Mouse (Mus musculus) hindbrain, embryonic 13.5 days (tissue): ENCODE measurements at regions not wholly inside any gene's neighbourhood (a gene's known extent, or its start where the extent isn't known, plus 50 kb on each side); places are given as distances from the start of the nearest gene placed in this dataset.
A peak's percentile ranks its signal among the peaks of the same experiment; 100 is the strongest.

ENCODE experiments used
- ATAC-seq: fragments of 200-750 bp; cut with Nextera tagmentation; 2 replicates; pipeline ENCODE4 v1.8.0; 2017; ENCODE audit warnings: moderate TSS enrichment; ENCODE audit not compliant: low FRiP score
- H3K27ac ChIP-seq: fragments of 300-500 bp; sonication (generic); 2 replicates; pipeline ENCODE4 v1.5.1; 2015; ENCODE audit warnings: inconsistent platforms, mild to moderate bottlenecking, moderate library complexity
- H3K27me3 ChIP-seq: fragments of 300-500 bp; sonication (generic); 2 replicates; pipeline ENCODE4 v1.6.1; 2015; ENCODE audit warnings: mild to moderate bottlenecking, inconsistent platforms
- H3K36me3 ChIP-seq: fragments of 300-500 bp; sonication (generic); 2 replicates; pipeline ENCODE4 v1.6.1; 2015; ENCODE audit warnings: mild to moderate bottlenecking, inconsistent platforms
- H3K4me1 ChIP-seq: fragments of 300-500 bp; sonication (generic); replicated peaks from 2 replicates; pipeline ENCODE4 v1.6.1; 2015; ENCODE audit warnings: inconsistent platforms
- H3K4me2 ChIP-seq: fragments of 300-500 bp; sonication (generic); 2 replicates; pipeline ENCODE4 v1.6.1; 2015; ENCODE audit warnings: inconsistent platforms, mild to moderate bottlenecking, moderate library complexity
- H3K4me3 ChIP-seq: fragments of 300-500 bp; sonication (generic); 2 replicates; pipeline ENCODE4 v1.5.1; 2015; ENCODE audit warnings: mild to moderate bottlenecking, inconsistent platforms
- H3K9ac ChIP-seq: fragments of 300-500 bp; sonication (generic); 2 replicates; pipeline ENCODE4 v1.6.1; 2015; ENCODE audit warnings: mild to moderate bottlenecking, inconsistent platforms
- H3K9me3 ChIP-seq: fragments of 300-500 bp; sonication (generic); 2 replicates; pipeline ENCODE4 v1.6.1; 2016; ENCODE audit warnings: inconsistent platforms
- WGBS: fragments of 180-500 bp; shearing (Covaris S2); methylation state at CpG from one replicate; pipeline ENCODE4 v1.1.7; 2015; 5-methylcytosine and 5-hydroxymethylcytosine counted together

DNA sequence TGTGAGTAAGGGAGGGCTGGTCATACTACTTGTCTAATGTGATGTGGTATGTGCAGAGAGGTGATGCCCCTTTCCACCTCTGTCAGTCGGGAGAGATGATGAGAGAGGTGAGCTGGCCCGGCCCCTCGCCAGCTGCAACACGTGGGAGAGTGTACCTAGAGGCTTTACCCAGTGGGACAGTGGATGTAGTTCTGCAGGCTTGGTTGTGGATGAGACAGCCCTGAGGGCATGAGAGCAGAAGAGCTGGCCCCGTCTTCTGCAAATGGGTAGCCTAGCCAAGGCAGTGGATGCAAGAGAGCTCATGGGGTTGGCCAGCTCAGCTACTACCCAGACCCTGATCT lies 88.1 kb upstream of the Gnai1 start:
- Histone ChIP-seq H3K4me2 (no peak overlapping the region), H3K4me1 (no peaks in the 10 kb centered on the region), H3K27me3 (no peaks in the 10 kb centered on the region), H3K9me3 (no peaks in the 10 kb centered on the region), H3K4me3 (no peak overlapping the region), H3K36me3 (no peaks in the 10 kb centered on the region), H3K9ac (no peak overlapping the region), H3K27ac (no peak overlapping the region)
- WGBS, result 96% methylated on average over 5 of the region's 5 CpGs
- ATAC-seq, result no peak

DNA sequence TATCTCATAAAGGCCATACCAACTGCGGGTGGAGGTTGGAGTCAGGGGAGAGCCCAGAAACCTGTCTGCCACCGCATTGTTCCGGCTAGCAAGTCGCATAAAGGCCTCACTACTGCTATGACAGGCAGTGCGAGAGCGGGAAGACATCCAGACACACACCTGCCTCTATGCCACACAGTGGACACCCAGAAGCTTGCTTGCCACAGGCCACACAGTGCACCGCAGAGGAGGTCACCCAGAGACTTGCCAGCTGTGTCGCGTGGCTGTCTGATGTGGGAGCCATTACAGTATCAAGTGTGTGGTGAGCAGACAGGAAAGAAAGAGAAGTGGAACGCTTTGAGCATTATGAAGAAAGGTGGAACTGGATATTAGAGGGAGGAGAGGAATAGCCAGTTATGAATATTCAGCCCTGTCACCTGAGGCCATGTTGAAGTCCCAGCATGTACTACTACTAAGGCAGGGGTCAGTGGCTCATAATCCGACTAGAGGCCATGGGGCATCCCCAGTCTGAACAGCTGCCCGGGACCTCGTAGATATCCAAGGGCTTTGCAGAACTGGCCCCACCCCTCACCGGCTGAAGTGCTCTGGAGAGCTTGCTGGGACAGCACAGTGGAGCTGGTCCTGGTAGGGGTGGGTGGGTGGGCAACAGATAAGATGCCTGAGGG lies 87.6 kb upstream of the Gnai1 start:
- Histone ChIP-seq H3K4me1 (no peaks in the 10 kb centered on the region), H3K27ac (no peak overlapping the region), H3K27me3 (no peaks in the 10 kb centered on the region), H3K36me3 (no peaks in the 10 kb centered on the region), H3K9me3 (no peaks in the 10 kb centered on the region), H3K4me3 (no peak overlapping the region), H3K9ac (no peak overlapping the region), H3K4me2 (no peak overlapping the region)
- no peak for ATAC-seq
- 95% methylated on average over 14 of the region's 14 CpGs for WGBS

DNA sequence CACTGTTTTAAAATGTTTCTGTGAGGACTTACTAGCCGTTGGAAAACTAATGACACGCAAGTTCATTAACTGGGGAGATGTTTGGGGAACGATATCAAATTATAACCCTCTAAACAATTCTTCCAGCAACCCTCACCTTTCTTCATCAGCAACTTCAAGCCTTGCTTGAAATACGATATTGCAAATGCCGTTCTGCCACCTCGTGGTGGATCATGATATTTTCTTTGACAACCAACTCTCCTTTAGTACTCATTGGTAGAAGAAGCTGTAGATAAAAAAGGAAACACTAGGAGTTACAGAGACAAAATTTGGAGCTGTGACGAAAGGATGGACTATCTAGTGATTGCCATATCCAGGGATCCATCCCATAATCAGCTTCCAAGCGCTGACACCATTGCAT lies 85.8 kb upstream of the Gnai1 start:
- Histone ChIP-seq H3K4me3 (no peak overlapping the region), H3K27ac (no peak overlapping the region), H3K9me3 (no peaks in the 10 kb centered on the region), H3K36me3 (no peaks in the 10 kb centered on the region), H3K4me2 (no peak overlapping the region), H3K27me3 (no peaks in the 10 kb centered on the region), H3K4me1 (no peaks in the 10 kb centered on the region), H3K9ac (no peak overlapping the region)
- peak; percentile 65 for ATAC-seq
- WGBS, result 31% methylated on average over 8 of the region's 8 CpGs

DNA sequence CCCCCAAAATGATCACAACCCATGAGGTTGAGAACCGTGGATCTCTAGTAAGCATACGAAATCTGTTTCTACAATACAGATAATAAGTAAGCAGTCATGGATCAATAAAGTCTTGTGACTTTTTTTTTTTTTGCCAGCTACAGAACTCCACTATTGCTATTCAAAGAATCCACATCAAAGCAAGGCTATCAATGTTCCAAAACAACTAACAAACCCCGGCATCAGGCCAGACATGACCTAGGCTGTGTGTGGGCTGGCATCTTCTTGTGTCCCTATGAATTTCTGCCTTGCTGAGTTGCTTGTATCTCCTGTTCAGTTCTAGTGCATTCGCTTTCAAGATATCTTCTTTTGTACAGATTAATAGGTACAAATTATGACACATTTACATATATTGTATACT lies 79.8 kb upstream of the Gnai1 start:
- Histone ChIP-seq H3K36me3 (no peaks in the 10 kb centered on the region), H3K4me1 (0 out of 2 replicates have a peak, but pooled peaks cover 2% of the 10 kb centered on the region), H3K27ac (no peak overlapping the region), H3K4me2 (no peak overlapping the region), H3K4me3 (no peak overlapping the region), H3K9ac (no peak overlapping the region), H3K27me3 (no peaks in the 10 kb centered on the region), H3K9me3 (no peaks in the 10 kb centered on the region)
- 93% methylated on average over 4 of the region's 4 CpGs for WGBS
- ATAC-seq, result no peak

DNA sequence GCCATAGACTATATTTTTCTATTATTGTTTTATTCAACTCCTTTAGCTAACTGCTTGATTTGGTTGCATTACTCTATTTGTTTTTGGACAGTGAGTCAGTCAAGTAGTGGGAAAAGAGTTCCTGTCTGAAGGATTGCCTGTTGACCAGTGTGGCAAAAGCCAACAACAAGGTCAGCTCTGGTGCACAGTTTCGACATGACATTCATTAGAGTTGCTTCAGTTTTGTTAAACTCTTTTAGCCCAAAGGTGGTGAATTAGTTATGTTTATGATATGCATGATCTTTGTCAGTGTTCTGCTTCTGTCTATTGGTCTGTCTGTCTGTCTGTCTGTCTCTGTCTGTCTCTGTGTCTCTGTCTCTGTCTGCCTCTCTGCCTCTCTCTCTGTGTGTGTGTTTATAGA lies 79.1 kb upstream of the Gnai1 start:
- no peak for ATAC-seq
- Histone ChIP-seq H3K9me3 (no peaks in the 10 kb centered on the region), H3K27me3 (no peaks in the 10 kb centered on the region), H3K9ac (no peak overlapping the region), H3K4me1 (0 out of 2 replicates have a peak, but pooled peaks cover 2% of the 10 kb centered on the region), H3K27ac (no peak overlapping the region), H3K36me3 (no peaks in the 10 kb centered on the region), H3K4me3 (no peak overlapping the region), H3K4me2 (no peak overlapping the region)
- WGBS, result 83% methylated on average over 1 of the region's 1 CpGs

DNA sequence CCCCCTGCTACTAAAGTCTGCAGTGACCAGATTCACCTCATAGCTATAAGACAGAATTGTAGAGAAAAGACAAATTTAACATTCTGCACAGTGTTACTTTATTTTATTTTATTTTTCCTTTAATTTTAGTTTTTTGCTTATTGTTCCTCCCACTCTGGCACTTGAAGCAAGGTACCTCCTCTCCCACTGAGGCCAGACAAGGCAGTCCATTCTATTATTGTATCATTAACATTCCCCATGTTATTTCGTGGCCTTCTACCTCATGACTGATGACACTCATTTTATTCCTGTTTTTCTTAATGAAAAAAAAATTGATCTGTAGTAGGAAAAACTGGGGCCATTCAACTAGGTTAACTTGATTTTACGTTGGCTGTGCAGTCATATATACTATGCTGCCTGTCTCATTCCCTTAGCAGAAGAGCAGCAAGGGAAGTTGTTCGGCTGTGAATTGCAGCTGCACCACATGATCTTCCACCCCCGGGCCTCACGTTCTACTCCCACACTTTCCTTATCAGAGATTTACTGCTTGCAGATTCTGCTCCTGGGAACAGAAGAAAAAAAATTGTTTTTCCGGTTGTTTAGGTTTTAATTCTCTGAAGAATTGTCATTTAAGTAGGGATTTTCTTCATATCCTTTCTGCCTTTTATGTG lies 76.1 kb upstream of the Gnai1 start:
- H3K4me3 ChIP-seq, result no peak overlapping the region
- no peaks in the 10 kb centered on the region for H3K27me3 ChIP-seq
- no peak overlapping the region for H3K9ac ChIP-seq
- H3K9me3 ChIP-seq, result no peaks in the 10 kb centered on the region
- 0 out of 2 replicates have a peak, but pooled peaks cover 2% of the 10 kb centered on the region for H3K4me1 ChIP-seq
- no peak overlapping the region for H3K27ac ChIP-seq
- no peaks in the 10 kb centered on the region for H3K36me3 ChIP-seq
- ATAC-seq, result no peak
- no peak overlapping the region for H3K4me2 ChIP-seq
- WGBS, result 72% methylated on average over 6 of the region's 6 CpGs

DNA sequence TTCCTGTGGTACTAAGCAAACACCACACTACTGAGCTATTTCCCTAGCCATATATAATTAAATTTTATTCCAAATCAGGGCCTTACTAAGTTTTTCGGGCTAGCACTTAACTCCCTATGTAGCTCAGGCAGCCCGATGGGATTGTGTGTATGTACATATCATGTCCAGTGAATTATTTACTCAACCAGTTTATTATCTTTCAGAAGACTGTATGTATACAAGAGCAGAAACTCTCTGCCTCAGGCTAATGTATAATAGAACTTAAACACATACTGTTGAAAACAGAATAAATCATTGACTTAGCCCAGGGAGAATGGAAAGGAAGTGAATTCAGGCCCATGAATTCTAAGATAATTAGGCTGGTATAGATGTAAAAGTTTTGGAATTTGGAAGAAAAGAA lies 74.1 kb upstream of the Gnai1 start:
- 0 out of 2 replicates have a peak, but pooled peaks cover 2% of the 10 kb centered on the region for H3K4me1 ChIP-seq
- no peak overlapping the region for H3K9ac ChIP-seq
- ATAC-seq, result no peak
- no peak overlapping the region for H3K4me2 ChIP-seq
- no peaks in the 10 kb centered on the region for H3K27me3 ChIP-seq
- no peak overlapping the region for H3K4me3 ChIP-seq
- no peaks in the 10 kb centered on the region for H3K9me3 ChIP-seq
- WGBS, result 83% methylated on average over 2 of the region's 2 CpGs
- no peak overlapping the region for H3K27ac ChIP-seq
- H3K36me3 ChIP-seq, result no peaks in the 10 kb centered on the region

DNA sequence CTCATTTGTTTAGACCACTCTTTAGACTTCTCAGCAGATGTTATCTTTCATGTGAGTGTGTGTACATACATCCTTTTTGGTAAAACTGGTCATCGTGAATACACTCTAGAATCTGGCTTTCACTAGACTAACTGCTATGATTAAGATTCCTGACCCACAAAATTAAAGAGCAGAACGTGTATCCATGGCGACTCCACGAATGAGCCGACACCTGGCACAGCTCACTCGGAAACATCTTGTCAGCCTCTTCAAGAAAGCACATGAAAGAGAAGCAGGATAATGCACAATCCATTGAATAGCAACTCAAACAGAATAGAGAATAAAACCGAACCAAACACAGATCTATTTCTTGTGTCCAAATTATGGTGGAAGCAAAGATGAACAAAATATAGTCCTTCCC lies 73.1 kb upstream of the Gnai1 start:
- Histone ChIP-seq H3K9ac (no peak overlapping the region), H3K4me3 (no peak overlapping the region), H3K4me2 (no peak overlapping the region), H3K36me3 (no peaks in the 10 kb centered on the region), H3K27me3 (no peaks in the 10 kb centered on the region), H3K9me3 (no peaks in the 10 kb centered on the region), H3K4me1 (0 out of 2 replicates have a peak, but pooled peaks cover 2% of the 10 kb centered on the region), H3K27ac (no peak overlapping the region)
- WGBS, result 56% methylated on average over 7 of the region's 7 CpGs
- no peak for ATAC-seq

DNA sequence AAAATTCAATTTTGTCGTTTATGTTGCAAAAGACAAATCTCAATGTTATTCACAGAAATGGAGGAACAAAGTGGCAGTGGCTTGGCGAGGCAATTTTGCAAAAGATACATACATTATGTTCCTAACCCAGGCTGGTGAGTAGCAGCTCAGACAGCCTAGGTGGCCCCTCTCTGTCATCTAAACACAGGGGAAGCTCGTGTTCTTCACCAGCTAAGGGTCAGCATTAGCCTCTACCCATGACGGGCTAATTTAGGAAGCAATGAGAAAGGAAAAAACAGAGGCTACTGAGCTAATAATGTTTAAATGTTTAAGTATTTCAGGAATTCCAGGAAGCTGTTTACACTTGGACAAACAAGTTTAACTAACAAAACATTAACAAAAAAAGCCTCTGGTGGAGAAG lies 64.9 kb upstream of the Gnai1 start:
- H3K4me3 ChIP-seq, result no peak overlapping the region
- H3K9ac ChIP-seq, result no peak overlapping the region
- no peak overlapping the region for H3K27ac ChIP-seq
- H3K4me1 ChIP-seq, result no peaks in the 10 kb centered on the region
- no peak for ATAC-seq
- H3K9me3 ChIP-seq, result no peaks in the 10 kb centered on the region
- H3K4me2 ChIP-seq, result no peak overlapping the region
- no peaks in the 10 kb centered on the region for H3K36me3 ChIP-seq
- WGBS, result 68% methylated on average over 4 of the region's 4 CpGs
- no peaks in the 10 kb centered on the region for H3K27me3 ChIP-seq

DNA sequence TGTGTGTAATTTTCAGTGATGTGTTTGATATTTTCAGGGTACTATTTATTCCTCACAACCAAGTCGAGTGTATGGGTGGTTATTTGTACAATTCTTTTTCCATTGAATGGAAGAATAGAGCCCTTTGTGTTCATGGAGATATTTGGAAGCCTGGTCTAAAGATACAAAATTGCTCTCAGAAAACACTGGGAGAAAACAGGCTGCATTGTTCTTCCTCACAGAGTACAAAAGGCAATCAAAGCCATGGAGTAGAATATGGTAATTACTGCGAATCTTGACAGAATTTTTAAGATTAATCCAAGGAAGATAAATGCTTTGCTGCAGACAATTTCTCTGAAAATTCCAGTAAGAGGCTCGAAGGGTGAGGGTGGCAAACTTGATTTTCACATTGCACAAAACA lies 54.7 kb upstream of the Gnai1 start:
- Histone ChIP-seq H3K4me3 (no peak overlapping the region), H3K27ac (no peak overlapping the region), H3K9ac (no peak overlapping the region), H3K36me3 (no peaks in the 10 kb centered on the region), H3K4me1 (no peaks in the 10 kb centered on the region), H3K27me3 (no peaks in the 10 kb centered on the region), H3K9me3 (no peaks in the 10 kb centered on the region), H3K4me2 (no peak overlapping the region)
- WGBS, result 45% methylated on average over 3 of the region's 3 CpGs
- ATAC-seq, result no peak
